Mouse (Mus musculus): ENCODE measurements at regions not wholly inside any gene's neighbourhood (a gene's known extent, or its start where the extent isn't known, plus 50 kb on each side); places are given as distances from the start of the nearest gene placed in this dataset.

- H3K9ac ChIP-seq, result no peak overlapping the region
- H3K4me2 ChIP-seq, result no peak overlapping the region
- H3K36me3 ChIP-seq (ENCODE audit: poor library complexity, severe bottlenecking), result no peaks in the 10 kb centered on the region
- 94% methylated on average over 6 of the region's 6 CpGs for WGBS
- ATAC-seq, result no peak
- no peaks in the 10 kb centered on the region for H3K9me3 ChIP-seq (replicated peaks)
- no peak overlapping the region for H3K4me3 ChIP-seq
- no peaks in the 10 kb centered on the region for H3K27me3 ChIP-seq
- no peaks in the 10 kb centered on the region for H3K4me1 ChIP-seq
- no peak overlapping the region for H3K27ac ChIP-seq
Observed at GRCm38 (mm10) chr17:79798361-79798760, 83.5 kb upstream of the Cyp1b1 start.

- no peaks in the 10 kb centered on the region for H3K27me3 ChIP-seq
- no peak overlapping the region for H3K4me3 ChIP-seq
- no peak overlapping the region for H3K9ac ChIP-seq
- no peaks in the 10 kb centered on the region for H3K9me3 ChIP-seq (replicated peaks)
- H3K4me2 ChIP-seq, result no peak overlapping the region
- no peak for ATAC-seq
- 83% methylated on average over 7 of the region's 7 CpGs for WGBS
- no peaks in the 10 kb centered on the region for H3K36me3 ChIP-seq (ENCODE audit: poor library complexity, severe bottlenecking)
- no peaks in the 10 kb centered on the region for H3K4me1 ChIP-seq
- no peak overlapping the region for H3K27ac ChIP-seq
Observed at GRCm38 (mm10) chr17:79790166-79790565, 75.3 kb upstream of the Cyp1b1 start.

GRCm38 (mm10) chr17:79787201-79787600 is 72.3 kb upstream of the Cyp1b1 start:
- no peaks in the 10 kb centered on the region for H3K4me1 ChIP-seq
- WGBS, result 85% methylated on average over 2 of the region's 2 CpGs
- H3K9ac ChIP-seq, result no peak overlapping the region
- H3K4me3 ChIP-seq, result no peak overlapping the region
- H3K36me3 ChIP-seq (ENCODE audit: poor library complexity, severe bottlenecking), result no peaks in the 10 kb centered on the region
- ATAC-seq, result no peak
- no peak overlapping the region for H3K27ac ChIP-seq
- no peaks in the 10 kb centered on the region for H3K9me3 ChIP-seq (replicated peaks)
- H3K4me2 ChIP-seq, result no peak overlapping the region
- no peaks in the 10 kb centered on the region for H3K27me3 ChIP-seq

- H3K27ac ChIP-seq, result no peak overlapping the region
- H3K9ac ChIP-seq, result no peak overlapping the region
- no peaks in the 10 kb centered on the region for H3K27me3 ChIP-seq
- no peak overlapping the region for H3K4me3 ChIP-seq
- H3K9me3 ChIP-seq (replicated peaks), result no peaks in the 10 kb centered on the region
- WGBS, result 87% methylated on average over 5 of the region's 5 CpGs
- H3K4me2 ChIP-seq, result no peak overlapping the region
- no peak for ATAC-seq
- H3K4me1 ChIP-seq, result no peaks in the 10 kb centered on the region
- no peaks in the 10 kb centered on the region for H3K36me3 ChIP-seq (ENCODE audit: poor library complexity, severe bottlenecking)
Observed at GRCm38 (mm10) chr17:79786691-79787090, 71.8 kb upstream of the Cyp1b1 start.

GRCm38 (mm10) chr17:79786270-79786669 is 71.4 kb upstream of the Cyp1b1 start:
- ATAC-seq, result no peak
- no peaks in the 10 kb centered on the region for H3K4me1 ChIP-seq
- no peak overlapping the region for H3K27ac ChIP-seq
- H3K4me3 ChIP-seq, result no peak overlapping the region
- H3K36me3 ChIP-seq (ENCODE audit: poor library complexity, severe bottlenecking), result no peaks in the 10 kb centered on the region
- no peak overlapping the region for H3K9ac ChIP-seq
- no peaks in the 10 kb centered on the region for H3K9me3 ChIP-seq (replicated peaks)
- WGBS, result 90% methylated on average over 5 of the region's 5 CpGs
- no peak overlapping the region for H3K4me2 ChIP-seq
- no peaks in the 10 kb centered on the region for H3K27me3 ChIP-seq

GRCm38 (mm10) chr17:79784256-79784870 is 69.5 kb upstream of the Cyp1b1 start:
- no peaks in the 10 kb centered on the region for H3K36me3 ChIP-seq (ENCODE audit: poor library complexity, severe bottlenecking)
- no peaks in the 10 kb centered on the region for H3K27me3 ChIP-seq
- no peak overlapping the region for H3K4me2 ChIP-seq
- no peak for ATAC-seq
- H3K9me3 ChIP-seq (replicated peaks), result peaks cover 9% of the 10 kb centered on the region
- H3K27ac ChIP-seq, result no peak overlapping the region
- H3K4me1 ChIP-seq, result no peaks in the 10 kb centered on the region
- H3K9ac ChIP-seq, result no peak overlapping the region
- H3K4me3 ChIP-seq, result no peak overlapping the region
- WGBS, result 94% methylated on average over 6 of the region's 6 CpGs

- Histone ChIP-seq H3K4me2 (no peak overlapping the region), H3K36me3 (ENCODE audit: poor library complexity, severe bottlenecking) (no peaks in the 10 kb centered on the region), H3K9me3 (replicated peaks) (peaks cover 9% of the 10 kb centered on the region), H3K27ac (no peak overlapping the region), H3K4me1 (no peaks in the 10 kb centered on the region), H3K9ac (no peak overlapping the region), H3K4me3 (no peak overlapping the region), H3K27me3 (no peaks in the 10 kb centered on the region)
- 90% methylated on average over 13 of the region's 13 CpGs for WGBS
- no peak for ATAC-seq
Observed at GRCm38 (mm10) chr17:79781733-79782663, 67.1 kb upstream of the Cyp1b1 start.

GRCm38 (mm10) chr17:79781262-79781661 is 66.4 kb upstream of the Cyp1b1 start:
- Histone ChIP-seq H3K4me3 (no peak overlapping the region), H3K36me3 (ENCODE audit: poor library complexity, severe bottlenecking) (no peaks in the 10 kb centered on the region)
- 86% methylated on average over 2 of the region's 2 CpGs for WGBS

GRCm38 (mm10) chr17:79777874-79778395 is 63.1 kb upstream of the Cyp1b1 start:
- Histone ChIP-seq H3K4me1 (no peaks in the 10 kb centered on the region), H3K9me3 (replicated peaks) (peaks cover 9% of the 10 kb centered on the region), H3K4me3 (no peak overlapping the region), H3K27me3 (no peaks in the 10 kb centered on the region), H3K36me3 (ENCODE audit: poor library complexity, severe bottlenecking) (no peaks in the 10 kb centered on the region), H3K27ac (no peak overlapping the region), H3K4me2 (no peak overlapping the region), H3K9ac (no peak overlapping the region)
- WGBS, result 92% methylated on average over 8 of the region's 8 CpGs
- ATAC-seq, result no peak

More at GRCm38 (mm10) chr17:79781262-79781661, 66.4 kb upstream of the Cyp1b1 start:
- Histone ChIP-seq H3K27ac (no peak overlapping the region), H3K27me3 (no peaks in the 10 kb centered on the region), H3K4me2 (no peak overlapping the region), H3K4me1 (no peaks in the 10 kb centered on the region), H3K9me3 (replicated peaks) (peaks cover 9% of the 10 kb centered on the region), H3K9ac (no peak overlapping the region)
- no peak for ATAC-seq

- Histone ChIP-seq H3K4me3 (no peak overlapping the region), H3K9me3 (replicated peaks) (peaks cover 9% of the 10 kb centered on the region), H3K9ac (no peak overlapping the region), H3K4me2 (no peak overlapping the region), H3K27me3 (no peaks in the 10 kb centered on the region), H3K27ac (no peak overlapping the region), H3K36me3 (ENCODE audit: poor library complexity, severe bottlenecking) (no peaks in the 10 kb centered on the region), H3K4me1 (peaks cover 6% of the 10 kb centered on the region)
- ATAC-seq, result no peak
- 89% methylated on average over 4 of the region's 4 CpGs for WGBS
Observed at GRCm38 (mm10) chr17:79776177-79776576, 61.3 kb upstream of the Cyp1b1 start.

GRCm38 (mm10) chr17:79775216-79775615 is 60.4 kb upstream of the Cyp1b1 start:
- no peaks in the 10 kb centered on the region for H3K27me3 ChIP-seq
- H3K4me3 ChIP-seq, result no peak overlapping the region
- WGBS, result 80% methylated on average over 6 of the region's 6 CpGs
- H3K4me1 ChIP-seq, result peaks cover 6% of the 10 kb centered on the region
- no peak for ATAC-seq
- H3K36me3 ChIP-seq (ENCODE audit: poor library complexity, severe bottlenecking), result no peaks in the 10 kb centered on the region
- H3K9ac ChIP-seq, result no peak overlapping the region
- no peak overlapping the region for H3K4me2 ChIP-seq
- no peak overlapping the region for H3K27ac ChIP-seq
- H3K9me3 ChIP-seq (replicated peaks), result peaks cover 4% of the 10 kb centered on the region

GRCm38 (mm10) chr17:79774291-79774690 is 59.4 kb upstream of the Cyp1b1 start:
- H3K9me3 ChIP-seq (replicated peaks), result no peaks in the 10 kb centered on the region
- no peaks in the 10 kb centered on the region for H3K36me3 ChIP-seq (ENCODE audit: poor library complexity, severe bottlenecking)
- no peak overlapping the region for H3K9ac ChIP-seq
- 83% methylated on average over 1 of the region's 1 CpGs for WGBS
- H3K27ac ChIP-seq, result no peak overlapping the region
- H3K4me1 ChIP-seq, result peaks cover 6% of the 10 kb centered on the region
- no peak for ATAC-seq
- H3K4me2 ChIP-seq, result no peak overlapping the region
- no peak overlapping the region for H3K4me3 ChIP-seq
- no peaks in the 10 kb centered on the region for H3K27me3 ChIP-seq

All from forebrain, embryonic 13.5 days (tissue).